21 mouse cellular contexts compared by ENCODE assay signal in genomic region chr9:90055911-90056310, GRCm38 (mm10). TPM values are rescaled to one million over a fixed set of nuclear protein-coding genes. Genes with fewer than 3 reads are reported as not detected.
A peak's percentile ranks its signal among the peaks of the same experiment; 100 is the strongest.
DNase-seq lines count a peak whose midpoint lies in the region; ATAC-seq and TF ChIP-seq lines count a peak whose summit lies in the region.
"Had no signal": no experiment of that assay in that cellular context is flagged by ENCODE, and none has a peak within 500 bp of the region (broad histone marks: within the 10 kb centered on the region; RNA-seq: fewer than 3 reads in every experiment).

No protein-coding gene starts in this region.

- dilution Hi-C loops in CH12.LX (cut with MboI; ENCODE audit: extremely low pct_ligation_motif_present, extremely low pct_unique_long_range_greater_than_20kb, low sequenced_read_pairs) = no loop called here

- in situ Hi-C loops in CH12.LX (cut with MboI; ENCODE audit: low pct_ligation_motif_present, low pct_unique_long_range_greater_than_20kb, low sequenced_read_pairs) = no loop called here

- no peaks in the 10 kb centered on the region for H3K4me1 ChIP-seq in heart, postnatal 0 days (ENCODE audit: control insufficient read depth, insufficient read depth)
- H3K4me1 ChIP-seq in liver, embryonic 13.5 days (replicated peaks) = 0 out of 2 replicates have a peak, but pooled peaks cover 2% of the 10 kb centered on the region
- H3K4me1 ChIP-seq in liver, embryonic 12.5 days = no peaks in the 10 kb centered on the region
- H3K4me1 ChIP-seq in CH12.LX (ENCODE audit: control insufficient read depth in 1 of 2, insufficient read depth in 2 of 2) = peaks cover 11 to 36% of the 10 kb centered on the region in 2 experiments
- H3K4me1 ChIP-seq in midbrain, embryonic 11.5 days (ENCODE audit: control insufficient read depth, insufficient read depth, low read length) = peaks cover 4% of the 10 kb centered on the region
- no peaks in the 10 kb centered on the region for H3K4me1 ChIP-seq in hindbrain, embryonic 11.5 days (replicated peaks; ENCODE audit: control insufficient read depth, insufficient read depth, low read length)
- H3K4me1 ChIP-seq: limb, embryonic 12.5 days had no signal

- H3K9me3 ChIP-seq in heart, postnatal 0 days (replicated peaks; ENCODE audit: control insufficient read depth, low read length) = no peaks in the 10 kb centered on the region
- no peaks in the 10 kb centered on the region for H3K9me3 ChIP-seq in liver, embryonic 13.5 days (replicated peaks)
- no peaks in the 10 kb centered on the region for H3K9me3 ChIP-seq in liver, embryonic 12.5 days (replicated peaks)
- no peaks in the 10 kb centered on the region for H3K9me3 ChIP-seq in CH12.LX (replicated peaks; ENCODE audit: low read length)
- no peaks in the 10 kb centered on the region for H3K9me3 ChIP-seq in midbrain, embryonic 11.5 days (ENCODE audit: control insufficient read depth, low read length)
- H3K9me3 ChIP-seq in hindbrain, embryonic 11.5 days (ENCODE audit: control insufficient read depth, low read length) = no peaks in the 10 kb centered on the region
- H3K9me3 ChIP-seq: embryonic facial prominence, embryonic 15.5 days; forebrain, embryonic 10.5 days; limb, embryonic 12.5 days; megakaryocyte, embryonic 14.5 days had no signal

- H3K4me3 ChIP-seq in heart, postnatal 0 days (ENCODE audit: low read depth, low read length) = no peak overlapping the region
- no peak overlapping the region for H3K4me3 ChIP-seq in liver, embryonic 13.5 days (replicated peaks)
- no peak overlapping the region for H3K4me3 ChIP-seq in liver, embryonic 12.5 days
- peak overlapping the region; percentile 63 to 97 (median 72) for H3K4me3 ChIP-seq in CH12.LX (replicated peaks in 1 of 3; ENCODE audit: low read depth in 2 of 3, low read length in 2 of 3, poor library complexity in 1 of 3)
- no peak overlapping the region for H3K4me3 ChIP-seq in midbrain, embryonic 11.5 days (ENCODE audit: low read depth, low read length)
- H3K4me3 ChIP-seq in hindbrain, embryonic 11.5 days (ENCODE audit: low read depth, low read length) = no peak overlapping the region
- H3K4me3 ChIP-seq: limb, embryonic 12.5 days had no signal

- H3K36me3 ChIP-seq in heart, postnatal 0 days (replicated peaks; ENCODE audit: control insufficient read depth, insufficient read depth, low read length) = no peaks in the 10 kb centered on the region
- no peaks in the 10 kb centered on the region for H3K36me3 ChIP-seq in liver, embryonic 13.5 days
- H3K36me3 ChIP-seq in liver, embryonic 12.5 days = no peaks in the 10 kb centered on the region
- peaks cover 0 to 6% of the 10 kb centered on the region in 2 experiments for H3K36me3 ChIP-seq in CH12.LX (replicated peaks in 1 of 2; ENCODE audit: control insufficient read depth in 1 of 2, insufficient read depth in 1 of 2, low read length in 1 of 2)
- H3K36me3 ChIP-seq in midbrain, embryonic 11.5 days (ENCODE audit: control insufficient read depth, insufficient read depth, low read length) = no peaks in the 10 kb centered on the region
- no peaks in the 10 kb centered on the region for H3K36me3 ChIP-seq in hindbrain, embryonic 11.5 days (ENCODE audit: control insufficient read depth, insufficient read depth, low read length)
- H3K36me3 ChIP-seq: embryonic facial prominence, embryonic 15.5 days; forebrain, embryonic 10.5 days; limb, embryonic 12.5 days had no signal

- 83% methylated on average over 3 of the region's 3 CpGs for WGBS in heart, postnatal 0 days
- WGBS in liver, embryonic 13.5 days (ENCODE audit: insufficient replicate concordance) = 62% methylated on average over 3 of the region's 3 CpGs
- WGBS in liver, embryonic 12.5 days (ENCODE audit: insufficient replicate concordance) = 59% methylated on average over 3 of the region's 3 CpGs
- WGBS in midbrain, embryonic 11.5 days = 79% methylated on average over 3 of the region's 3 CpGs
- WGBS in hindbrain, embryonic 11.5 days = 83% methylated on average over 3 of the region's 3 CpGs

- no peak overlapping the region for H3K27ac ChIP-seq in heart, postnatal 0 days (ENCODE audit: low read depth)
- H3K27ac ChIP-seq in liver, embryonic 13.5 days = no peak overlapping the region
- H3K27ac ChIP-seq in liver, embryonic 12.5 days = no peak overlapping the region
- peak overlapping the region; percentile 34; the same call in 1 of the 2 replicates for H3K27ac ChIP-seq in CH12.LX (ENCODE audit: insufficient read depth, low read depth)
- no peak overlapping the region for H3K27ac ChIP-seq in midbrain, embryonic 11.5 days (ENCODE audit: low read depth, low read length)
- H3K27ac ChIP-seq in hindbrain, embryonic 11.5 days (ENCODE audit: low read depth, low read length) = no peak overlapping the region
- H3K27ac ChIP-seq: embryonic facial prominence, embryonic 15.5 days; forebrain, embryonic 10.5 days; limb, embryonic 12.5 days had no signal

- DNase-seq in heart, postnatal 0 days (ENCODE audit: low spot score) = no peak
- no peak for DNase-seq in heart, postnatal 4 days
- DNase-seq in liver, embryonic 13.5 days = no peak
- DNase-seq in A20 (ENCODE audit: low read depth, low spot score) (peak; percentile 73), CH12.LX (ENCODE audit: extremely low read depth) (no peak)
- no peak for DNase-seq in midbrain, embryonic 11.5 days (ENCODE audit: low spot score, missing footprints)
- no peak for DNase-seq in hindbrain, embryonic 11.5 days (ENCODE audit: low spot score)
- DNase-seq: cerebellum, adult 11 months; embryo, embryonic 11 days; gastrocnemius, postnatal 10 days; kidney, adult 8-10 months; thymus, adult 2 months had no signal

- ATAC-seq in heart, postnatal 0 days (ENCODE audit: insufficient read depth, low read depth) = no peak
- ATAC-seq in liver, embryonic 13.5 days (ENCODE audit: low read depth) = no peak
- ATAC-seq in liver, embryonic 12.5 days = no peak
- no peak for ATAC-seq in midbrain, embryonic 11.5 days (ENCODE audit: low FRiP score)
- no peak for ATAC-seq in hindbrain, embryonic 11.5 days (ENCODE audit: low FRiP score)
- ATAC-seq: CD4-positive, CD25-positive, alpha-beta regulatory T cell, adult 4 months; hindbrain, embryonic 16.5 days; midbrain, embryonic 16.5 days had no signal

- no peak for TF ChIP-seq POLR2A in CH12.LX (IDR thresholded peaks at IDR 0.05; ENCODE audit: low read depth, low read length)

- no peak for TF ChIP-seq EP300 in heart, postnatal 0 days (IDR thresholded peaks at IDR 0.05; ENCODE audit: low read depth)
- TF ChIP-seq EP300 in CH12.LX (IDR thresholded peaks at IDR 0.05; ENCODE audit: low read length) = no peak

- H3K9ac ChIP-seq in heart, postnatal 0 days (replicated peaks; ENCODE audit: low read depth, low read length) = no peak overlapping the region
- no peak overlapping the region for H3K9ac ChIP-seq in liver, embryonic 13.5 days
- no peak overlapping the region for H3K9ac ChIP-seq in liver, embryonic 12.5 days
- peak overlapping the region; percentile 86 for H3K9ac ChIP-seq in CH12.LX (ENCODE audit: insufficient read depth, low read depth)
- no peak overlapping the region for H3K9ac ChIP-seq in midbrain, embryonic 11.5 days (ENCODE audit: low read length)
- no peak overlapping the region for H3K9ac ChIP-seq in hindbrain, embryonic 11.5 days (ENCODE audit: low read depth, low read length)
- H3K9ac ChIP-seq: embryonic facial prominence, embryonic 15.5 days; limb, embryonic 12.5 days had no signal

- peaks cover 29% of the 10 kb centered on the region for H3K79me2 ChIP-seq in CH12.LX (replicated peaks; ENCODE audit: control insufficient read depth, extremely low read depth, insufficient read depth, poor library complexity, severe bottlenecking)

- no peak for TF ChIP-seq RAD21 in CH12.LX (IDR thresholded peaks at IDR 0.05; ENCODE audit: low read depth, low read length)

- H3K27me3 ChIP-seq in heart, postnatal 0 days (ENCODE audit: control insufficient read depth, insufficient read depth, low read length) = no peaks in the 10 kb centered on the region
- H3K27me3 ChIP-seq in liver, embryonic 13.5 days = peaks cover 12% of the 10 kb centered on the region
- H3K27me3 ChIP-seq in liver, embryonic 12.5 days (replicated peaks) = peaks cover 25% of the 10 kb centered on the region
- H3K27me3 ChIP-seq in CH12.LX (replicated peaks) = no peaks in the 10 kb centered on the region
- H3K27me3 ChIP-seq in midbrain, embryonic 11.5 days (ENCODE audit: control insufficient read depth, insufficient read depth, low read length) = no peaks in the 10 kb centered on the region
- H3K27me3 ChIP-seq in hindbrain, embryonic 11.5 days (ENCODE audit: control insufficient read depth, insufficient read depth, low read length) = no peaks in the 10 kb centered on the region
- H3K27me3 ChIP-seq: embryonic facial prominence, embryonic 15.5 days had no signal

- peak overlapping the region; percentile 85; the same call in 1 of the 2 replicates for H3K4me2 ChIP-seq in heart, postnatal 0 days (ENCODE audit: low read depth, low read length)
- H3K4me2 ChIP-seq in liver, embryonic 13.5 days = 0 out of 2 replicates have a peak overlapping the region, but pooled peaks have one; percentile 33
- H3K4me2 ChIP-seq in liver, embryonic 12.5 days = no peak overlapping the region
- peak overlapping the region; percentile 94 for H3K4me2 ChIP-seq in CH12.LX (ENCODE audit: insufficient read depth, low read depth, poor library complexity, severe bottlenecking)
- no peak overlapping the region for H3K4me2 ChIP-seq in midbrain, embryonic 11.5 days
- H3K4me2 ChIP-seq in hindbrain, embryonic 11.5 days (replicated peaks; ENCODE audit: low read depth, low read length) = no peak overlapping the region

- no peak for TF ChIP-seq CTCF in heart, postnatal 0 days (IDR thresholded peaks at IDR 0.05; ENCODE audit: low read depth)
- TF ChIP-seq CTCF in CH12.LX (conservative IDR thresholded peaks at IDR 0.05 in 1 of 2, IDR thresholded peaks at IDR 0.05 in 1 of 2; ENCODE audit: low read depth in 2 of 2, low read length in 2 of 2) = no peak

RNA-seq across cellular contexts. Expression of gene Ctsh, which starts 2.0 kb away (rescaled TPM):
- 63.6 and 151 TPM in 2 replicates for total RNA-seq in heart, postnatal 0 days (2014; rRNA removed; ENCODE audit: low replicate concordance)
- 78.8 and 85.5 TPM in 2 replicates for polyA plus RNA-seq in heart, postnatal 0 days (2015; fragmentation: Nextera tagmentation; extraction: Ambion mirVana)
- 10 to 100 TPM; 41.3 to 46.8 TPM for total RNA-seq in heart, postnatal 4 days (2021)
- polyA plus RNA-seq in liver, embryonic 13.5 days (2015; fragmentation: Nextera tagmentation; extraction: Ambion mirVana) = 53.1 and 57.5 TPM in 2 replicates
- 23.3 and 28.1 TPM in 2 replicates for polyA plus RNA-seq in liver, embryonic 12.5 days (2016; fragmentation: Nextera tagmentation; extraction: Ambion mirVana)
- 133 and 168 TPM in 2 replicates for total RNA-seq in CH12.LX (2012; rRNA removed)
- 244 and 256 TPM in 2 replicates for total RNA-seq in CH12.LX (2014; rRNA removed)
- 267 and 316 TPM in 2 replicates for polyA plus RNA-seq in CH12.LX (2012; ENCODE audit: insufficient read length, low read depth)
- polyA plus RNA-seq in midbrain, embryonic 11.5 days (2014; fragmentation: Nextera tagmentation; extraction: Ambion mirVana) = 6.0 and 6.7 TPM in 2 replicates
- 11.1 and 11.6 TPM in 2 replicates for polyA plus RNA-seq in hindbrain, embryonic 11.5 days (2014; fragmentation: Nextera tagmentation; extraction: Ambion mirVana)
- total RNA-seq: MEL had no signal

RNA-seq across cellular contexts. Expression of gene Morf4l1, which starts 58.7 kb away (rescaled TPM):
- total RNA-seq in heart, postnatal 0 days (2014; rRNA removed; ENCODE audit: low replicate concordance) = 92.5 and 111 TPM in 2 replicates
- polyA plus RNA-seq in heart, postnatal 0 days (2015; fragmentation: Nextera tagmentation; extraction: Ambion mirVana) = 293 and 300 TPM in 2 replicates
- total RNA-seq in heart, postnatal 4 days (2021) = 100 to 1,000 TPM; 325 to 333 TPM
- 141 and 164 TPM in 2 replicates for polyA plus RNA-seq in liver, embryonic 13.5 days (2015; fragmentation: Nextera tagmentation; extraction: Ambion mirVana)
- polyA plus RNA-seq in liver, embryonic 12.5 days (2016; fragmentation: Nextera tagmentation; extraction: Ambion mirVana) = 179 and 180 TPM in 2 replicates
- total RNA-seq in CH12.LX (2012; rRNA removed) (127 and 139 TPM in 2 replicates), CH12.LX (2014; rRNA removed) (219 and 225 TPM in 2 replicates)
- 233 and 294 TPM in 2 replicates for polyA plus RNA-seq in CH12.LX (2012; ENCODE audit: insufficient read length, low read depth)
- polyA plus RNA-seq in midbrain, embryonic 11.5 days (2014; fragmentation: Nextera tagmentation; extraction: Ambion mirVana) = 573 and 605 TPM in 2 replicates
- 533 and 557 TPM in 2 replicates for polyA plus RNA-seq in hindbrain, embryonic 11.5 days (2014; fragmentation: Nextera tagmentation; extraction: Ambion mirVana)

Comparison
In these comparisons a context has a peak if more than half of its experiments do, and no peak if none do; other contexts are left out.
1. H3K4me2 ChIP-seq: peak in heart, postnatal 0 days (single experiment), liver, embryonic 13.5 days (single experiment) and CH12.LX (single experiment); none in liver, embryonic 12.5 days (single experiment), midbrain, embryonic 11.5 days (single experiment) and hindbrain, embryonic 11.5 days (single experiment).
2. H3K4me3 ChIP-seq: peak in CH12.LX (3 of 3); none in heart, postnatal 0 days (single experiment), liver, embryonic 13.5 days (single experiment), liver, embryonic 12.5 days (single experiment), midbrain, embryonic 11.5 days (single experiment) and hindbrain, embryonic 11.5 days (single experiment).